Mouse (Mus musculus): ENCODE data around the gene Fbln1.

DNA sequence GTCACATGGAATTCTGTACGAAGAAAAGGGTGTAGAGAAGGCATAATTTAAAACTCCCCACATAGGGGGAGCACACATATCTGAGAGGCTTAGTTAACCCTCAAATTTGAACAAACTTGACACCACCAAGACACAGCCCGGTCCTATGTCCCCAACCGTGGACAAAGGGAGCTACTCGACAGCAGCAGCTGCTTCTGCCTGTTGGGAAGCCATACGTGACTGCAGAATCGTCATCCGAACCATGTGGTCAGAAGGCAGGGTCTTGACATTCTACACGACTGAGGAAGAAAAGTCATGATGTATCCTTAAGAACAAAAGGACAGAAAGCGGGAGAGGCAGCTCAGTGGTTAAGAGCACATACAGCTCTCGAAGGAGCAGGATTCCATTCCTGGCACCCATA, 31.7 kb upstream of the Fbln1 start:
- TF ChIP-seq POLR2A (IDR thresholded peaks at IDR 0.05; ENCODE audit: borderline replicate concordance, insufficient read depth, low read length) = no peak
- no peak for TF ChIP-seq CTCF (IDR thresholded peaks at IDR 0.05; ENCODE audit: borderline replicate concordance, insufficient read depth, low read depth, low read length)
